Mouse (Mus musculus) heart, embryonic 14.5 days (tissue): Measurements from ENCODE around the gene Cuedc1. TPM values are rescaled to one million over a fixed set of nuclear protein-coding genes. Genes with fewer than 3 reads are reported as not detected.
"Not testable (repeated sequence)": the region's sequence is repeated elsewhere in the genome, so short reads cannot be mapped to it uniquely, and the experiment has no call there.

Experiments
- ATAC-seq: fragments of 200-750 bp; cut with Nextera tagmentation; 2 replicates; pipeline ENCODE4 v1.8.0; 2017; ENCODE audit warnings: low read depth, moderate TSS enrichment; ENCODE audit not compliant: insufficient number of reproducible peaks, insufficient read depth, low FRiP score
- H3K27ac ChIP-seq, 2 experiments: fragments of 200-500 bp in 1 of 2; fragments of 300-500 bp in 1 of 2; sonication (generic) in 1 of 2; replicated peaks in 1 of 2; 2 replicates each; pipeline ENCODE4 v1.5.1; 2012 to 2014; ENCODE audit warnings: low read depth in 2 of 2, low read length in 2 of 2, control low read depth in 1 of 2, mild to moderate bottlenecking in 1 of 2, mixed read lengths in 1 of 2; ENCODE audit not compliant: control insufficient read depth in 1 of 2, insufficient read depth in 1 of 2
- H3K27me3 ChIP-seq: fragments of 300-500 bp; sonication (generic); 2 replicates; pipeline ENCODE4 v1.6.1; 2014; ENCODE audit warnings: mild to moderate bottlenecking, low read length, control low read depth; ENCODE audit not compliant: control insufficient read depth, insufficient read depth
- H3K36me3 ChIP-seq: fragments of 300-500 bp; sonication (generic); 2 replicates; pipeline ENCODE4 v1.6.1; 2014; ENCODE audit warnings: mild to moderate bottlenecking, control low read depth, low read length, mixed read lengths; ENCODE audit not compliant: control insufficient read depth, insufficient read depth
- H3K4me1 ChIP-seq, 2 experiments: fragments of 200-500 bp in 1 of 2; fragments of 300-500 bp in 1 of 2; sonication (generic) in 1 of 2; 2 replicates each; pipeline ENCODE4 v1.6.1; 2012 to 2014; ENCODE audit warnings: low read length in 2 of 2, control low read depth in 1 of 2, mixed read lengths in 1 of 2; ENCODE audit not compliant: control insufficient read depth in 2 of 2, insufficient read depth in 2 of 2
- H3K4me2 ChIP-seq: fragments of 300-500 bp; sonication (generic); 2 replicates; pipeline ENCODE4 v1.6.1; 2014; ENCODE audit warnings: mild to moderate bottlenecking, low read length
- H3K4me3 ChIP-seq, 2 experiments: fragments of 200-500 bp in 1 of 2; fragments of 300-500 bp in 1 of 2; sonication (generic) in 1 of 2; 2 replicates each; pipeline ENCODE4 v1.5.1; 2012 to 2014; ENCODE audit warnings: low read length in 2 of 2, mild to moderate bottlenecking in 2 of 2, control low read depth in 1 of 2, low read depth in 1 of 2, moderate library complexity in 1 of 2; ENCODE audit not compliant: control insufficient read depth in 1 of 2, insufficient read depth in 1 of 2
- H3K9ac ChIP-seq: fragments of 300-500 bp; sonication (generic); 2 replicates; pipeline ENCODE4 v1.6.1; 2014; ENCODE audit warnings: mild to moderate bottlenecking, low read length
- H3K9me3 ChIP-seq: fragments of 300-500 bp; sonication (generic); 2 replicates; pipeline ENCODE4 v1.6.1; 2016; ENCODE audit warnings: low read length, control low read depth; ENCODE audit not compliant: control insufficient read depth
- WGBS: fragments of 180-500 bp; shearing (Covaris S2); extraction: QIAGEN DNeasy Blood & Tissue Kit; methylation state at CpG from one replicate; pipeline ENCODE4 v1.1.7; 2014; 5-methylcytosine and 5-hydroxymethylcytosine counted together
- polyA plus RNA-seq: library from polyadenylated mRNA; unstranded; fragments of >200 nt; fragmentation: Nextera tagmentation; extraction: Ambion mirVana; gene quantifications from 2 replicates; pipeline ENCODE4 v1.2.1, GENCODE M21; 2014

The Cuedc1 gene
- polyA plus RNA-seq, 1 experiment from 2014 or later = 17.0 TPM

DNA sequence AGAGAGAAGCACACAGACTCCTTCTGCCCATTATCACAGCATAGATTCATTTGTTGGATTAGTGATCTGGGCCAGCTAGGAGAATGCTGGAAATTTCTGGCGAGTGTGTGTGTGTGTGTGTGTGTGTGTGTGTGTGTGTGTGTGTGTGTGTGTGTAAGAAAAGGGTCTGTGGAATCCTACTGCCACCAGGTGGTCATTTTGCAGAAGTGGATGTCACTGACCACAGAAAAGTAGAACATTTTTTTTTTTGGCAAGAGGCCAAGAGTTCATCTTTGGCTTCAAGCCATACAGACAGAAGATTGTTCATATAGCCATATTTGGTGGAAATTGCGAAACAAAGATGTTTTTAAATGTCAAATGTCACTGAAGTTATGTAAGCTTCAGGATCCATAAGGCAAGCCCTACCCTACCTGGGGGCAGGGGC lies 99.3 kb downstream of the Cuedc1 start:
- H3K27me3 ChIP-seq = peaks cover 19% of the 10 kb centered on the region
- no peak overlapping the region for H3K27ac ChIP-seq
- no peak for ATAC-seq
- H3K4me1 ChIP-seq = peaks cover 36 to 47% of the 10 kb centered on the region in 2 experiments
- H3K36me3 ChIP-seq = no peaks in the 10 kb centered on the region
- H3K9me3 ChIP-seq = no peaks in the 10 kb centered on the region
- no peak overlapping the region for H3K9ac ChIP-seq
- WGBS = 3% methylated on average over 2 of the region's 2 CpGs
- H3K4me3 ChIP-seq = no peak overlapping the region
- no peak overlapping the region for H3K4me2 ChIP-seq

DNA sequence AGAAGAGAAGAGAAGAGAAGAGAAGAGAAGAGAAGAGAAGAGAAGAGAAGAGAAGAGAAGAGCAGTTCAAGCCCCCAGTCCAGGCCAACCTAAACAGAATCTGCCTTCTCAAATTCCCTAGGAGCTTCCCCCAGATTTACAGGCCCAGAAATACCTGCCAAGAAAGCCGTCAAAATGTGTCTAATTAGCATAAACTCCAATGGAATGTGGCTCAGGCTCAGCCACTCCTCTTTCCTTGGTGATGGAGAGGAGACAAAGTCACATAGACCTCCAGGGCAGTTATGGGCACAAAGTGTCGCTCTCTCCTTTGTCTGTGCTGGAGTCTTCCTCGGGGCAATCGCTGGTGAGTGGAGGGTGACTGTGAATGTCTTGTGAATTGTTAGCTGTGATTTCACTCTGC lies 100.4 kb downstream of the Cuedc1 start:
- Histone ChIP-seq H3K4me2 (no peak overlapping the region), H3K9me3 (no peaks in the 10 kb centered on the region), H3K36me3 (no peaks in the 10 kb centered on the region), H3K27me3 (peaks cover 10% of the 10 kb centered on the region), H3K9ac (no peak overlapping the region), H3K4me3 (no peak overlapping the region), H3K27ac (no peak overlapping the region), H3K4me1 (peaks cover 33 to 48% of the 10 kb centered on the region in 2 experiments)
- WGBS = 54% methylated on average over 4 of the region's 4 CpGs
- no peak for ATAC-seq

DNA sequence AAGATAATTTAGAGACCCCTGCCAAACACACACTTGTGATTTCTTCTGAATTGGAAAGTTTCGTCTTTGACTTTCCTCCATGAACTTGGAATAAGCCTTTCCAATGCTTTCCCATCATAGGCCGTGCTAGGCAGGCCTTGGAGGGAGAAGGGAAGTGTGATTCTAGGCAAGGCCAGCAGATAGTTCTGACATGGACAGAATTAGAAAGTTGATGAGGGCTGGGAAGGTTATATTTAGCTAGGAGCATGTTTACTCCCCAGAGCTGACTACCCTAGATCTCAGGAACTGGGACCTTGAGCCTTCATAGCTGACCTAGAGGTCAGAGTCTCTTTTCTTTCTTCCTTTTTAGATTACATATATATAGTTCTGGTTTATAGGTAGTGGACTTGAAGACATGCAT lies 103.3 kb downstream of the Cuedc1 start:
- Histone ChIP-seq H3K9me3 (no peaks in the 10 kb centered on the region), H3K9ac (peak overlapping the region; percentile 47; the same call in 1 of the 2 replicates), H3K4me1 (peaks cover 27 to 46% of the 10 kb centered on the region in 2 experiments), H3K36me3 (peaks cover 7% of the 10 kb centered on the region), H3K4me2 (peak overlapping the region; percentile 38), H3K27me3 (no peaks in the 10 kb centered on the region), H3K4me3 (no peak overlapping the region), H3K27ac (peak overlapping the region; percentile 96)
- no peak for ATAC-seq
- 17% methylated on average over 2 of the region's 2 CpGs for WGBS

DNA sequence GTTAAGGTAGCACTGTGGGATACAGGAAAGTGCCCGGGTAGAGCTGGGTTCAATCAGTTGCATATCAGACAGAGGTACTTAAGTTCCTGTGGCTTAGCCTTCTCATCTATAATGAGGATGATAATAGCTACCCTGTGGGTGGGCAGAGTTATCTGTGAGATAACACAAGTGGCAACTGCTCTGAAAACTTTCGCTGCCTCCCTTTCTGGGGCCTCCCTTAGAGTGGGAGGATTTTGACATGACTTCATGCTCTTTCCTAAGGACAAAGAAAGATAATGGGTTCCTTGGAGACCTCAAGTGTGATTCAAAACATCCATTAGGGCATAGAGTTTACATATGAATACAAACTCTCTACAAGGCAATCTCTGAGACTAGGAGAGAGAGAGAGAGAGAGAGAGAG lies 104.2 kb downstream of the Cuedc1 start:
- no peaks in the 10 kb centered on the region for H3K9me3 ChIP-seq
- peak overlapping the region; percentile 38 for H3K4me2 ChIP-seq
- H3K4me1 ChIP-seq = peaks cover 27 to 46% of the 10 kb centered on the region in 2 experiments
- peak overlapping the region; percentile 96 for H3K27ac ChIP-seq
- H3K36me3 ChIP-seq = peaks cover 10% of the 10 kb centered on the region
- no peak for ATAC-seq
- no peak overlapping the region for H3K4me3 ChIP-seq
- WGBS = 11% methylated on average over 2 of the region's 2 CpGs
- H3K27me3 ChIP-seq = no peaks in the 10 kb centered on the region
- H3K9ac ChIP-seq = peak overlapping the region; percentile 47

DNA sequence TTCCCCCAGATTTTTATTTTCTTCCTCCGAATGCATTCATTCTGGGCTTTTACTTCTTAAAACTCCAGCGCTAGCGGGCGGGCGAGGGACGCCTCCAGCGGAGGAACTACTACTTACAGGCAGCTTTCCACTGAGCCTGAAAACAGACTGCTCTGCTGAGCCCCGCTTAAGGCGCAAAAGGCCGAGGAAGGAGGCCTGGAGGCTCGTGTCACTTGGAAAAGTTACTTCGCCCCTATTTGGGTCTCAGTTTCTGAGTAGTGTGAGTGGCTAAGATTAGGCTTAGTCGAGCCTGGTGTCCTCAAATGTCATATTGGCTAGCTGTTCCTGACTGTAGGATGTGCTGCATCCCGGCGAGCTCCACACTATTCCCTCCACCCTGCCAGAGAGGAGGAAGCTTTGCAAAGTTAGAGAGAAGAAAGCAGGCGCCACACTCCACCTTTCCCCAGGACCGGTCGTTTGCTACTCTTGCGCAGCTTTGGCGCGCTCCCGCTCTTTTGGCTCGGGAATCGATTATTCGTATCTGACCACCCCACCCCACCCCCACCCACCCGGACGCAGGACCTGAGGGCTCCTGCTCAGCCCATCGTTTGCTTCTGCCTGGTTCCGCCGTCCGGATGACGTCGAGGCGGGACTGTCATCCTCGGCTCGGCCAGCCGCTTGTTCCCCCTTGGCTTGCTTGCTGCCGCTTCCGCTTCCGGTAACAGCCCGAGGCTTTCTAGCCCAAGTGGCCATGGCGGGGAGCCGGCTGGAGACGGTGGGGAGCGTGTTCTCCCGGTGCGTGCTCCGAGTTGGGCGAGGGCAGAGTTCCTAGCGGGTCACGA lies 106.1 kb downstream of the Cuedc1 start, which contains the start of gene Mrps23:
Mrps23 (plus strand) TSS at position 677 of the 821 bp plus-strand sequence.
- WGBS = under 1% methylated on average over 51 of the region's 51 CpGs
- peaks cover 28% of the 10 kb centered on the region for H3K36me3 ChIP-seq
- H3K27me3 ChIP-seq = no peaks in the 10 kb centered on the region
- H3K27ac ChIP-seq = peak within 1 kb of the TSS; percentile 96
- peak within 1 kb of the TSS; percentile 93 for H3K4me2 ChIP-seq
- H3K4me3 ChIP-seq = peak within 1 kb of the TSS; percentile 85 to 91
- peaks cover 23 to 46% of the 10 kb centered on the region in 2 experiments for H3K4me1 ChIP-seq
- ATAC-seq = peak; percentile 89
- H3K9me3 ChIP-seq = no peaks in the 10 kb centered on the region
- H3K9ac ChIP-seq = peak within 1 kb of the TSS; percentile 93

DNA sequence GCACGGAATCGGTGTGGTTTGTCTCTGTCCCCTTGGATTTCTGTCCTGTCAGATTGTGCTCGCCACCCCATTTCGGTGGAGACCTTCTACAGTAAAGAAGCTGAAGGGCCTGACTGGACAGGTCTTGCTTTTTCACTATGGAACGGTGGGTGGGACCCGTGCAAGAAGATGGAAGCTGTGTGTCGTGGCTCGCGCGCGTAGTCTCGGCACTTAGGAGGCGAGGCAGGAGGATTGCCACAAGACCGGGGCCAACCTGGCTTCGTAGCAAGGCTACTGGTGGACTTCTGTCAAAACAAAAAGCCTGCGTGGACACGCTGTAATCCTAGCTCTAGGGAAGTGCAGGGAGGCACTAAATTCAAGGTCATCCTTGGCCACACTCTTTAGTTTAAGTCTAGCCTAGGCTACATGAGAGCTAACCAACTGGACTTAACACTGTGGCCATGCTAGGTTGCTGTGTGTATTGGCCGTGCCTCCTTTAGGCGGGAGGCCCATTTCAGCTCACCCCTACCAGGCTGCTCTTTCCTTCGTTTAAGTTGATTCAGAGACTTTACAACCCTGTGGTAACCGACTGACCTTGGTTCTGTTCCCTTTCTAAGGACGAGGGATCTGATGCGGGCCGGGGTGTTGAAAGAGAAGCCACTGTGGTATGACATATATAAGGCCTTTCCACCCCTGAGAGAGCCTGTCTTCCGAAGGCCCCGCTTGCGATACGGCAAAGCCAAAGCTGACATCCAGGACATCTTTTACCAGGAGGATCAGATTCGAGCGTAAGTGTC lies 106.9 kb downstream of the Cuedc1 start:
- 29% methylated on average over 30 of the region's 30 CpGs for WGBS
- H3K27me3 ChIP-seq = no peaks in the 10 kb centered on the region
- H3K36me3 ChIP-seq = peaks cover 37% of the 10 kb centered on the region
- peak overlapping the region; percentile 93 for H3K4me2 ChIP-seq
- H3K4me3 ChIP-seq = peak overlapping the region; percentile 85 to 91
- peaks cover 22 to 46% of the 10 kb centered on the region in 2 experiments for H3K4me1 ChIP-seq
- peak overlapping the region; percentile 42 to 96 for H3K27ac ChIP-seq
- no peak for ATAC-seq
- peak overlapping the region; percentile 93 for H3K9ac ChIP-seq
- no peaks in the 10 kb centered on the region for H3K9me3 ChIP-seq

DNA sequence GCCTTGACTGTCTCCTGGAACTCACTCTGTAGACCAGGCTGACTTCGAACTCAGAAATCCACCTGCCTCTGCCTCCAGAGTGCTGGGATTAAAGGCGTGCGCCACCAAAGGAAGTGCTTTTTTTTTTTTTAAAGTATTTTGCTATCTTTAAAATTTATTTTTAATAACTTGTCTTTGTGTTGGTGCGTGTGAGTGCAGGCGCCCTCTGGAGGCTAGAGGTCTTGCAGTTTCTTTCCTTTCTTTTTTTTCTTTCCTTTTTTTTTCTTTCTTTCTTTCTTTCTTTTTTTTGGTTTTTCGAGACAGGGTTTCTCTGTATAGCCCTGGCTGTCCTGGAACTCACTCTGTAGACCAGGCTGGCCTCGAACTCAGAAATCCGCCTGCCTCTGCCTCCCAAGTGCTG lies 108.7 kb downstream of the Cuedc1 start:
- not testable (repeated sequence) for H3K27ac ChIP-seq, H3K9me3 ChIP-seq, H3K4me2 ChIP-seq, H3K27me3 ChIP-seq, ATAC-seq, H3K9ac ChIP-seq, H3K4me3 ChIP-seq
- H3K4me1 ChIP-seq = peaks cover 12 to 32% of the 10 kb centered on the region in 2 experiments
- peaks cover 55% of the 10 kb centered on the region for H3K36me3 ChIP-seq
- WGBS = 81% methylated on average over 8 of the region's 8 CpGs
